Mouse (Mus musculus) layer of hippocampus, adult 11-12 months (tissue): Measurements from ENCODE around the gene Zswim8.
A peak's percentile ranks its signal among the peaks of the same experiment; 100 is the strongest.

ENCODE experiments used
- DNase-seq: peaks from one replicate; pipeline ENCODE4 v3.0.0; 2022; ENCODE audit warnings: low spot score

The Zswim8 gene

DNA sequence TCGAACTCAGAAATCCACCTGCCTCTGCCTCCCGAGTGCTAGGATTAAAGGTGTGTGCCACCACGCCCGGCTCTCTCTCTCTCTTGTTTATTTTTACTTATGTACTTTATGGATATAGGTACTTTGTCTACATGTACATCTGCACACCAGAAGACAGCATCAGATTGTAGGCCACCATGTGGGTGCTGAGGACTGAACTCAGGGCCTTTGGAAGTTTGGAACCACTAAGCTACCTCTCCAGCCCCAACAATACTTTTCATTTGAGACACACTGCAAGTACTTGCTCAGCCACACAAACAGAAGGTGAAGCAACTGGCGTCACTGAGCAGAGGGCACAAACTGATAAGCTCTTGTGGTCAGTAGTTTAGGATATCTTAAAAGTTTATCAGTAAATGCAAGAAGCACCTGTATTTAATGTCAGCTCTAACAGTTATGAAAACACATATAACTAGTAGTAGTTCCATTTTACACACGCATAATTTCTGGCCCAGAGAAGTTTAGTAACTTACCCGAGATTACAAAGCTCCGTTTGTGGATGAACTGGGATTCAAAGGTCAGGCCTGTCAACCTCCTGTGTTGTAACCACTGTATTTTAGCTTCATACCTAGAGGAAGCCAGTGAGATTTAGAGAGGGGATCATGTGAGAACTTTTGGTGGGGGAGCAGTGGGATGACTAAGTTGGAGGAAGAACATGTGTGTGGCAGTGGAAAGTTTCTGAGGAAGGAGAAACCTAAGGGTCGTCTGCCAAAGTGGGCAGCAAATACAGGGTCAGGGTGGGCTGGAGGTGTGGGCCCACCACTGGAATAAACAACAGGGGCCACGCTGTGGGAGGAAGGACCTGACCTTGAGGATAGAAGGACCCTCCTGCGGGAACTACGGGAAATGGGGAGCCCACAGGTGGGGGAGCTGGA, 25.9 kb downstream of the Zswim8 start:
- DNase-seq: no peak

DNA sequence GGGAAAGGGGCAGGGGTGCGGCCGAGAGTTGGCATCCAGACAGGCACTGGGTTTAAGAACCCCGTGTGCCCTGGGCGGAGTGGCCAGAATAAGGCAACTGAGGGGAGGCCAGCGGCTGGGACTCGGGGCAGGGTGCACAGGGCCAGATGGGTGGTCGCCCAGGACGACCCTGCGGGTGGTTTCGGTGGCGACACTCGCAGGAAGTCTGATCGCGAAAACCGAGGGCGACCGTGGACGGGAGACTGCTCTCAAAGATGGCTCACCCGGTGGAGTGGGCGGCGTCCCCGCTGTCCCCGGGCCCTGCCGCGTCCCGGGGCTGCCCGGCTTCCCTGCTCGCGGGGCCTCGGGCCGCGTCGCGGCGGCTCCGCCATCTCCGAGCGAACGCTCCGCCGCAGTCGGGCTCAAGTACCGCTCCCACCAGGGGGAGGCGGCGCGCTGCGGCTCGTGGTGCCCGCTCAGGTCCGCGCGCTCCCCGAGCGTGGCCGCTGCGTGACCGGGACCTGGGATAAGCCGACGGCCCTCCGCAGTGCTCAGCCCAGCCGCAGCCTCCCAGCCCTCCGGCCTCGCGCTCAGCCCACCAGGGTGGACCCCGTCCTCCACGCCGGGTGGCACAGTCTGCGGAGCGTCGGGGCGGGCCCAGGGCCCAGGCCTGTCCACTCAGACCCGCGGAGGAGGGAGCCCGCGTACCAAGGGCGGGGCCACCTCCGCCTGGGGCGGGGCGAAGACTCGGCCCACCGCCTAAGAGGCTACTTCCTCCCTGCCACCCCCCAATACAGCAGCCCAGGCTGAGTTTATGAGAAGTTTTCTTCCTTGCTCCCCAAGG, 26.8 kb downstream of the Zswim8 start, which contains the start of gene Ndst2:
Ndst2 (minus strand) TSS at position 611 of the 823 bp plus-strand sequence.
- DNase-seq: peak; percentile 85

DNA sequence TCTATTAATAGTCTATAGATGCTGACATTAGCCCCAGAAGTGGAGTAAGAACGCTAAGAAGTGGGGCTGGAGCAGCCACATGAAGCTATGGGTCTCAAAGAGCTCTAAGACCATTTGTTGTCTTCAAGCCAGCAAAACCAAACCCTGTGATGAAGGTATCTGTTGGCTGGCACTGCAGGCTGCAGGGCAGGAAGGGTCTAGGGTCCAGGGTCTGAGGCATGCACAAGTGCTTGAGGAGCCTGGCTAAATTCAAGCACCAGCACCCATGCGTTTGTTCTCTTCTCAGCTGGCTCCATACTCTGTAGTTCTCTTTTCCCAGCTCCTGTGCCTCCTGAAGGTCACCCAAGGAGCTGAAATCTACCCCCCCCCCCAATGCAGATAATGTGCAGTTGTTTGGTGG, 27.7 kb downstream of the Zswim8 start:
- no peak for DNase-seq

DNA sequence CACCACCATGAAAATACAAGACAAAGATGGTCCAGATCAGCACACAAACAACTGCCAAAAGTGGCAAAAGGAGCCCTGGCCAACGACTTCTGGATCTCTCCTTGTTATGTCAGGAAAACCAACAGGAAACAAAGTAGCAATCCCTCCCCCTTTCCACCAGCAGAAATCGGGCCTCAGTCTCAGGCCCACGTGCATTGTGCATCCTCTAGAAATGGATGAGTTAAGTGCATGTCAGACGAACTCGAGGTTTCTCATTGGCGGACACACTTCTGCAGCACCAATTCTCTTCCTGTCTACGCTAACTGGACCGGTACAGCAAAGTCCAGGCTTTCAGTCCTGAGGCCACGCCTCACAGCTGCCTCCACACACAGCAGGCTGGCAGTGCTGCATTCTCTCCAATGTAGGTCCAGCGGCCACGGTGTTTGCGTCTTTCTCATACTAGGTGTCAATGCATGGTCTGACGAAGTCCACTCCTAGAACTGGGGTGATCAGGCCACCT, 28.6 kb downstream of the Zswim8 start:
- DNase-seq: no peak

DNA sequence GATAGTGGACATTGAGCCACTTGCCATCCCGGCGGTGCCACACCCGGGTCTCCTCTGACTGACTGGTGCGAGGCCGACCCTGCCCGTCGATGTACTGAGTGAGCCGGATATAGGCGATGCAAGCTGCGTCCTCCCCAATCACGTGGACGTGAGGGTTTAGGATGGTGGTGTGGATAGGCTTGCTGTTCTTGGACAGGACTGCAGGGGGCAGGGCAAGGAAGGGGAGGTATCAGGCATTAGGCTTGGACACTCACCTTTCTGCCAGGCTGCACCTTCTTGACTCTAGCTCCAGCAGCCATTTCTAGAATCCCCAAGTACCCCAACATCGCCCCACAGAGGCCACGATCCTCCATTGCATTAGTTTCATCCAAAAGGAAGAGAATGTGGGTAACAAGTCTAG, 30.0 kb downstream of the Zswim8 start:
- DNase-seq: no peak

DNA sequence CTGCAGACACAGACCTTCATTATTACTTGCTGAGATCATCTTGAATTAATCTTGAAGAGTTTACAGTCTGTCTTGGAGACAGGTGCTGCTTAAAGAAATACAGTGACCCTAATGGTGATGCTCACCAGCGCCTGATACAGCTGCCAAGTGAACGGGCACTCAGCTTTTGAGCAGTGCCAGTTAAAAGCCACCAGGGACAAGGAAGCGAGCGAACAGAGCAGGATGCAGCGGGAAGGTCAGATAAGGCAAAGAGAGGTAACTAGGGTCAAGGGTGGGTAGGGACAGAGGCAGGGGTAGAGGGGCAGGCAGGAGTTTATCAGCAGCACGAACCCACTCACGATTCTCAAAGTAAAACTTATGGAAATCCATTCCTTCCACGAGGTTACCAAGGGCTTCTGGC, 31.2 kb downstream of the Zswim8 start:
- DNase-seq: no peak

DNA sequence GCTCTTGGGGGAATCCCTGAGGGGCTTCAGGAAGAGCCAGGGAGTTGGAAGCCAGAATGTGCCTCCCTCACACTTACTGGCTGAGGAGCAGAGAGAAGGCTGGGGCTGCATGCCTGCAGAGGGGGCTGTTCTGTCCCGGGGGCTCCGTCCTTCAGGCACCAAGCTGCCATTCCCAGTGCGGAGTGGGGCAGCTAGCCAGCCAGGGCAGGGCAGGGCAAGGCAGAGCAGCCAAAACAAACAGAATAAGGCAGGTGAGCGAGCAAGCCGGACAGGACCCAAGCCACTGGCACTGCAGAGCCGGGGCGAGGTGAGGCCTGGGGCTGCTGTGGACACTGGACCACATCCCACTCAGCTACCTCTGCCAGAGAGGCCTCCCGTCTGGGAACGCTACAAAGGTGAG, 33.9 kb downstream of the Zswim8 start:
- no peak for DNase-seq

DNA sequence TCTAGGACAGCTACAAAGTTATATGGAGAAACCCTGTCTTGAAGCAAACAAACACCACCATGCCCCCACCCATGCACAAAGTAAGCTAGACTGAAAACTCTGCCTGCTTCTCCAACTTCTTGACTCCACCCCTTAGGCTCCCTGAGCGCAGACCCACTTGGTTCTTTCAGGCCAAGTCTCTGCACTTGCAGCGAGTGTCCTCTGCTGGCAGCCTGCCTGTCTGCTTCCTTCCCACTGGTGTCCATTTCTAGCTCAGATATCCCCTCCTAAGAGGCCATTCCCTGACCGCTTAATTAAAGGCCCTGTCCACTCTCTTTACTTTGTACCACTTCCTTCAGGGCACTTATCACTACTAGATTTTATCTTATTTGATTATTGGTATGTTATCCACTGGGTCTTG, 36.3 kb downstream of the Zswim8 start:
- no peak for DNase-seq

DNA sequence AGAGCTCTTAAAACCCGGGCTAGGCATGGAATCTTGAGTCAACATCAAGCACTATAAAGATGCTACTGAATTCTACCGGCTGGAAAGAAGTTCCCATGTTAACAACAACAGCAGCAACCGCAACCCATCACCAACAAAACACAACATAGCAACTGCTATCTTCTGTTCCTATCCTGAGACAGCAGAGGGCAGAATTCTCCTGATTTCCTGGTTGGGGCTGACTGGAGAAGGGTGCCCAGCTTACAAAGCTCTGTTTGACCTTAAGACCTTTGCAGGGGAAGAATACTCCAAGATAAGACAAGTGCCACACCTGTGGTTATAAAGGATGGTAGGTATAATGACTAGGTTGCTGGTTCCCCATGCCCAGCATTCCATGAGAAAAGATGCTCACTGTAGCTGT, 39.6 kb downstream of the Zswim8 start:
- no peak for DNase-seq

DNA sequence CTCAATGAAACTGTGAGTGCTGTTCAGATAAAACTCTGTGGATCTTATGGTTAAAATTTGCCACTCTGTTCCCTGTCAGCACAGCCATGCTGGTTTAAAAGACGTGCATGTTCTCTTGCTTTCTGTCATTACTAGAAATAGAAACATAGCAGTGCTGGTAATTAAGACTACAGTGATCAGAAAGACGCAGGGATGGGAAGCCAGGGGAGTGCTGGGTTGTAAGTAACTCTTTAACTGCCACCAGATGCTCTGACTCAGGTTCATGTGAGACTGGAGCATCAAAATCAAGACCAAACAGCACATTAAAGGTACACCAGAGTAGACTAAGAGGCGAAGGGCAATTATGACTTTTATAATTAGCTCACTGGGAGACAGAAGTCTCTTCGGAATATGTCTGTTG, 41.0 kb downstream of the Zswim8 start:
- no peak for DNase-seq

DNA sequence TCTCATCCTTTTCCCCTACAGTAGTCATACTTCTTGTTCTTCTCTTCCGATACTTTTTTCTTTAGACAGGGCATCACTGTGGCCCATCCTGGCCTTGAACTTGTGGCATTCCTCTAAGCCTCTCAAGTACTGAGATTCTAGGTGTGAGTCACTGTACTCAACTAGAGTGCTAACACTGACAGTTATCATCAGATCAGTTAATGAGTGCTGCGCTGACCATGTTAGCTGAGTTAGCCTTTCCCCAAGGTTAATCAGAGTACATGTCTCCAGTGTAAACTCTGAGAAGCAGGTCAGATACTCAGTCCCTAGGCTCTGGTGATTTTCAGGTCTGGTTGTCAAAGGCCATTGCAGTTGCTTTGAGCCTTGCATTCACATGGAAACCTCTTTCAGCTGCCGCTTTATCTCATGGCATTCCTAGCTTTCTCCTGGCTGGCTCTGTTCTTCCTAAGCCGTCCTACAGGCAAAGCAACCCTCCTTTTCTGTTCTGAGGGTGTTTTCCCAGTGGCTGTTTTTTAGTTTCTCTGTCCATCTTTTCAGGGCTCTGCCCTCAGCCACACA, 42.2 kb downstream of the Zswim8 start:
- DNase-seq: no peak

DNA sequence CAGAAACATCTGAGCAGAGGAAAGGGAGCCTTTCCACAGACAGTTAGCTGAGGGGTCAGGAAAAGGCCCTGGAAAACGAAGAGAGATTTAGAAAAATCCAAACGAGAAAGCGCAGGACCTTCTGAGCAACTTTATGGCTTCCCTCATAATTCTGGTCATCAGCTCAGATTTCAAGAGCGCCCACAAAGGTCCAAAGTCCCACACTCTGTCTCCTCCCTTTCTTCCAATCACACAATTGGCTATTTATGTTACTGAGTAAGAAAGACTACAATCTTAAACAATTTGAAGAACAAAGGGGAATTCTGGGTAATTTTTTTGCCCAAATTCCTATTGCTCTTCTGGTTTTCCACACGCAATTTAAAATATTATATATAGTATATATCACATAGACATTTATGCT, 43.2 kb downstream of the Zswim8 start:
- no peak for DNase-seq

DNA sequence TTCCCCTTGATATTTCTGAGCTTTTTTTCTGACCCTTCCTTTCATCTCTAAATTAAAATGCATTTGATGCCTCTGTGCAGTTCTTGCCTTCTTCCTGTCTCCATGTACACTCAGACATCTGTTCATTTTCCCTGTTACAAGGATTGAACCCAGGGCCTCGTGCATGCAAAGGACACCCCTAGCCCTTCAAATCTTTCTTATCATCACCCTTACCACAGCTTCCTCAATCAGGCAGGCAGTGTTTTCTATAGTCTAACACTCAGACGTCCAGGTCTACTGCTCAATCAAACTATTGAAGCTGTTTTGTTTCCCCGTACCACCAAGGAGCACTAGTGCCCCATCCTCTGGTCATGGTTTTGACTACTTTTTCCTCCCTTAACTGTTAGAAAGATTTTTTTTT, 46.4 kb downstream of the Zswim8 start:
- no peak for DNase-seq

DNA sequence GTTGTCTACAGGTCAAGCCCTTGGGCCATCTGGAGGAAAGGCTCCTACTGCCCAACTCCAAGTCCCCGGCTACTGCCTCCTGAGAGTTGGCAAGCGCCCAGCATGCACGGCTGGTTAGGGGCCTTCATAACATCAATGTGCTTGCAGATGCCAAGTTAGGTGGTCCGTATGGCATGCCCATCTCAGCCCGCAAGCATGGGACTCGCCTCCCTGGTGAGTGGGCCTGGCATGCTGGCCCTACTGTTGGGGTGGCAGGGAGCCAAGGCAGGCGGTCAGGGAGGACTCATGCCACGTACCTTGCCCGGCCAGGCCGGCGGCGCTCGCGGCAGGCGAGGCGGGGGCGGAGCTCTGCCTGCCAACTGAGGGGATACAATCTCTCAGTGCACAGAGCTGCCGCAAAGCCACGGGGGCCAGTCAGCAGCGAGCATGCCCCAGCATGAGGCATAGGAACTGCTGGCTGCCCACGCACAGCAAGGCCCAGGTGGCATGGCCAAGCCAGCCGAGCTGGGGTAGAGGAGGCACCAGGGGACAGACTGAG, 50.1 kb downstream of the Zswim8 start:
- DNase-seq: peak; percentile 39

DNA sequence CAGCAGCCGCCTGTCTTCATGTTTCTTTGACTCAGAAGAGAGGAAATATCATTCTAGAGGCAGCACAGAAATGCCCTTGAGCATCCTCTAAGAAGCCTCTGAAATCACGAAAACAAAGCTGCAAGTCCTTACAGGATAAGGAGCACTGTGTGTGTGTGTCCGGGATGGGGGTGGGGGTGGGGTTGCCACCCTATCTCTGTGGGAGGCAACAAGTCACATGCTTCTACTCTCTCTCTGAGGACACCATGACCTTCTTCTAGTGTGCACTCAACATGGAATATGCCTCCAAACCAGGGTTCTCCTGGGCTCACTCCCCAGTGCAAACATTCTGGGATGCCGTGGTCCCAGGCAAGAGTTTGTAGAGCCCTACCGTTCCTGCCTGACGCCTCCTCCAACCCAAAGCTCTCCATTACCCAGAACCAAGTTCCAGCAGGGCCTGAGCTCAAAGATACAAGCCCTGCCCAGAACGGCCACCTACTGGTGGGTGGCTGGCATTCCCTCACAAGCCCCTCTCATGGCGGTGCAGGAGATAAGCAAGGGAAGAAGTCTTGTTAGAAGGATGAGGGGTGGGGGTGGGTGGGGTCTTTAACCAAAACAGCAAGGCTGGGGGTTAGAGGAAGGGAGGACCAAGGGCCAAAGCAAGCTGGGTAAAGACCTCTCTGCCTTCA, 51.5 kb downstream of the Zswim8 start:
- DNase-seq: no peak

DNA sequence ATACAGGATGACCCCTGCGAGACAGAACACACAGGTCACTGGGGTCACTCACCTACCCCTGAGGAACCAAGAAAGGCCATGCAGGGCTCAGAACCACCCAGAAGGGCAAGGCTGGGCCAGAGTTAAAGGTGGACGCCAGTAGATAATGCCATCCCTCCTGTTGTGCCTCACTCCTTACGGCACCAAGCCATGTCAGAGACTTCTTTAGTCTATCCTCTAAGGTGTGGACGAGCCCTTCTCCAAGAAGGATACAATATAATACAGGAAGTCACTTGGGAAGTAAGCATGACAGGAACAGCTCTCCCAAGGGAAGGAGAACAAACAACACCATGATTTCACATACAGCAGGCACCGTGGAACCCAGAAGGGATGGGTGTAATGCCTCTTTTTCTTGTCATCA, 57.6 kb downstream of the Zswim8 start:
- DNase-seq: no peak

DNA sequence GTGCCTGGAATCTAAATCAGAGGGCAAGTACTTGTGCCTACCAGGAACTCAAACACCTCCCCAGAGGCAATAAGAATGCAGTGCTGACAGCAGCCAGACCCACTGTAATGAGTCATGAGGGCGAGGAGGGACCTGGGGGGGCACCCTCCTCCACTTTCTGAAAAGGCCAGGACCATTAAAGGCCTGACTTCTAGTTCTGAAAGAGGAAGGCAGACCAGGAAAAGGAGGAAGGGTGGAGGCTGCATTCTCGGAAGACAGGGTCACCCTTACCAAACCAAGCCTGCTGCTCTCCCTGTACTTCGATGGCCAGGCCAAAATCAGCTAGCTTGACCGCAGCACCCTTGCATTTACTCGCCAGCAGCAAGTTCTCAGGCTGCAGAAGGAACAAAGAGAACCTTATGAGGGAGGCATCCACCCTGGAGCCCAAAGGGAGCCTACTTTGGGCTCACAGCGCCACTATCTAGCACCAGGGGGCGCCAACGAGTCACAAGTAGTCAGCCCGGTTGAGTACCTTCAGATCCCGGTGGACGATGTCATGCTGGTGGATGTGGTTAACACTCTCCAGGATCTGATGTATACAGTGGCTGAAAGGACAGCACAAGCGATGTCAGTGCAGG, 58.4 kb downstream of the Zswim8 start:
- DNase-seq: peak; percentile 93

DNA sequence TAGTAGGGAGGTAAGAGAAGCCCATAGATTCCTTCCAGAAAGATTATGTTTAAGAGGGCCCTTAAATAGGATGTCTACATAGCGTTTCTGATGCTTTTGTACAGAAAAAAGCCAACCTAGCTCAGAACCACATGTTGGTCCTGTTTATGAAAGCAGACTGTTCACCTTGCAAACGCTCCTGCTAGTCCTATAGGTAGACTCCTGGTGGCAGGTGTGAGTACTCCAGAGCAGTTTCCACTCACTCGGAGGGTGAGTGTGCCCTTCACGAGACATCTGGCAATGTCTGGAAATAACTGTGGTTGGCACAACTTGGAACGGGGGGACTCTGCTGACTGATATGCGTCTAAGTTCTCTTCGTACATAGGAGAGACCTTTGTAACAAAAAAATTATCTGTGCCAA, 60.6 kb downstream of the Zswim8 start:
- DNase-seq: no peak

DNA sequence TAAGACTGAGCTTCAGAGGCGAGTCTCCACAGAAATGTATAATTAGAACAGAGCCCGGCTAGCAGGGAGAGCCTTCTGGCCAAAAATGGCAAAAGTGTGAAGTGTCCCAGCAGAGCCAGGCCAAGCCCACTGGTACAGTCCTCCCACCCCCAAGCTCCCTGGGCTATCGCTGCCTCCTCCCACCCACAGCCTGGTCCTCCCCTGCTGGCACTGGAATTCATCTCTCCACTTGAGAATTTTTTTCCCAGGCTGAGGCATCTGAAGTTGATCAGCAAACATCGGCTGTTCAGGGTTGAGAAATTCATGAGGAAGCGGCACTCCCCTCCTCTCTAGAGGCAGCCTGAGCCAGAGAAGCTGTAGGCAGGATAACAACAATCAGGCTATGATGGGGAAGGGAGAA, 61.2 kb downstream of the Zswim8 start:
- peak; percentile 50 for DNase-seq

DNA sequence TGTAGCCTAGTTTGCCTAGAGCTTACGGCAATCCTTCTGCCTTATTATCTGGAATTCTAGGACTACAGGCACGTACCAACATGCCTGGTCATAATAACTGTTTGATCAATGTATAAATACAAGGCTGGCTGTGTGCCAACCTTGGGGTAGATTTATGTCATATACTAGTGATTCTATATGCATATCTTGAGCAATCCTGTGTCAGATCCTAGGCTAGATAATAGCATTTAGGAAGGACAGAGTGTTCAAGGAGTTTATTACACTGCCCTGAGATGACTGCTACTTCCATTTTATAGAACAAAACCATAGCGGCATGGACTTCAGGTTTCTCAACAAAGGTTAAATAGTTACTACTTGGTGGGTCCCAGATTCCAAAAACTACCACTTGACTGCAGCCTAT, 64.6 kb downstream of the Zswim8 start:
- no peak for DNase-seq

DNA sequence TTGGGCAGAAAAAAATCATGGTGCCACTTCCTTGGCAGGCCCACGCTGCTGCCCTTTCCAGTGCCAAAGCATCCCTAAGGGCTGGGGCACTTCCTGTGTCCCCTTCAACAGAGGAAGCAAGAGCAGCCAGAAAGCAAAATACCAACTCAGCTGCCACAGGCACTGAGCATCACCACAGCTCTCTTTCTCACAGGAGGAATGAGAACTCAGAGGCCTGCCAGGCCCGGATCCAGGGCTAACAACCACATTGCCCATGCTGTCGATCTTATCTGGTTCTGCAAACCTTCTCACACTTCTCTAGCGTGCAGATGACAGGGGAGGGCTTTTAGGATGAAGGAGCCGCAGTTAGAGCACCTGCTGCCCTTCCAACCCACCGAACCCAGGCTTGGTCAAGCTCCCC, 65.5 kb downstream of the Zswim8 start:
- DNase-seq: no peak
